Mouse (Mus musculus): ENCODE data around the gene Pitpnm1.
A peak's percentile ranks its signal among the peaks of the same experiment; 100 is the strongest.

The Pitpnm1 gene

GRCm38 (mm10) chr19:4143759-4144268 lies 44.0 kb downstream of the Pitpnm1 start, which contains the start of gene Cabp4:
Gene Cabp4 (minus strand): TSS chr19:4144033.
- DNase-seq = no peak

DNA sequence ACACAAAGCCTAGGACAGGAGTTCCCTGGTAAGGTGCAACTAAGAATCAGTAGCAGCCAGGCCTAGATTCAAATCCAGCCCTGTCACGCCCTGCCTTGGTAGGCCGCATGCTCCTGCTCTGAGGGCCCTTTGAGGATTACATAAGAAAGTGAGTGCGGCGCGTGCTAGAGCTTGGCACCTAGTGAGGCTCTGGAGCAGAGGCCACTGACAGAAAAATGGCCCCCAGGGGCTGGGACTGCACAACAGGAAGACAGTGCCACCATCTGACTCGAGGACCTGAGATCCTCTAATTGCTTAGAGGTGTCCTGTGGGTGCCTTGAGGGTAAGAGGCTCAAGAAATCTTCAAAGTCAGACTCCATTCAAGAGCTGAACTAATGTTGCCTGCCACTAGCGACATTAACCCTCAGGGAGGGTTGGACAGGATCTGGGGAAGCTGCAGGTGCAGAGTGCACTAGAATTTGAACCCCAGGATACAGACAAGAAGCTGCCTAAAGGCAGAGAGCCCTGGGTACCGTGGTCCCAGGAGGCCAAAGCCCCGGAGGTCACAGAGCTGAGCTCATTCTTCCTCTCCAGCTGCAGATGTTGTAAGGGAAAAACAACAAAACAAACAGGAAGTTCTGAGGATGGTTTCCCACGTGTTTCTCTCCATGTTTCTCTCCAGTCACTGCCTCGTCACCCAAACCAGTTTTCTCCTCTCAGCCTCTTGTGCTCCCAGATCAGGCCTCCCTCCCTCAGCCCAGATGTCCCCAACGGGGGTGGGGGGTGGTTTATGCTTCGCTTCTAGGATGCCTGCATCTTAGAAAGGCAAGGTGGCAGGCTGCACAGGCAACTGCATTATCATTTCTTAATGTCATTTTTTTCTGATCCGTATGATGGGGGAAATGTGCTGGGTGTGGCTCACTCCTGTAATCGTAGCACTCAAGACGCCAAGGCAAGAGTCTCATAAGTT lies 45.0 kb downstream of the Pitpnm1 start:
- peak; percentile 41 for DNase-seq

- no peak for DNase-seq
Measured at GRCm38 (mm10) chr19:4145936-4146335, 46.1 kb downstream of the Pitpnm1 start.

- no peak for DNase-seq
Measured at GRCm38 (mm10) chr19:4146366-4147021, 46.7 kb downstream of the Pitpnm1 start.

DNA sequence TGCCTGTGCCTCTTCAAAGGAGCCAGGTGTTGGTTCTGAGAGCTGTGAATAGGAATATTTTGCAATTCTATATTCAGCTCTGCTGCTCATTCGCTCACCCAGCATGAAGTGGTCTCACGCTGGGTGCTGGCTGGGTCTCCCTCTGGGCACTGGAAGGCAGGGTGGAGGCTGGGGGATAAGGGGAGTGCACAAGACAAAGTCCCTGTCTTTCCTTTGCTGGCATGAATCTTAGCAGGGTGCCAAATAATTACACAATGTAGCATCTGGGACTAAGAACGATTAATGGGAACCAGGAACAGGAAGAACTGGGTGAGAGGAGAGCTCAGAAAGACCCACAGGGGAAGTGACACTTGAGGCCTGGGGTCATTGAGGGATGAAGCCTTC lies 47.2 kb downstream of the Pitpnm1 start:
- no peak for DNase-seq

- DNase-seq = no peak
Measured at GRCm38 (mm10) chr19:4147782-4148490, 48.1 kb downstream of the Pitpnm1 start.

DNA sequence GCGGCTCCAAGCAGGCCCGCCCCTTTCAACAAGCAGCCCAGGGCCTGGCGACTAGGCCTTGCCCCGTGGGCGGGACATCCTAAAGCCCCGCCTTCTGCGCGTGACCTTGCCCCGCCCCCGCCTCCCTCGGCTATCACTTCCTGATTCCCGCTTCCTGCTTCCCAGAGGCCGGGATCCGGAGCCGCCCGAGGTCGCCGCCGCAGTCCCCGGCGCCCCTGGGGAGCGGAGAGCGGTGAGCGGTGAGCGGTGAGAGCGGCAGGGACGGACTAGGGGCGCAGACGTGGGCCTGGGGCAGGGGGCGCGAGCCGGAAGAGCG lies 48.7 kb downstream of the Pitpnm1 start, which contains the start of gene Coro1b:
Coro1b (plus strand) TSS at position 129 of the 316 bp plus-strand sequence.
- DNase-seq = peak; percentile 97

DNA sequence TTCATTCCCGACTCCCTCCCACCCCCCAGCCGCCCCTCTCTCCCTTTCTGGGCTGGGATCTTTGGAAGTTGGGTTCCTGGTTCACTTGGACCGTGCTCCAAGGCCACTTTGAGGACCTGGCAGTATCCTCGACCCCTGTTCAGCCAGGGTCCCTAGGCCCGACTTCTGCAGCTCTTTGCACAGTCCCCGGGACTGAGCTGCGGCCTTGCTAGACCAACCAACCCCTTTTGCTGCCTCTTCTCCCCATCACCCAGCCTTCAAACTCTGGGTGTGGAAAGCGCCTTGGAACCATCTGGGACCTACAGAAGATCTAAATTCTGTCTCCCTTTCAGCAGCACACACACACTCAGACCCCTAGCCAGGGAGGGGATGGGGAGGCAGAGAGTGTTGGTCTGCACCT lies 49.0 kb downstream of the Pitpnm1 start:
- DNase-seq = peak; percentile 43

- DNase-seq = no peak
Measured at GRCm38 (mm10) chr19:4149283-4149682, 49.5 kb downstream of the Pitpnm1 start.

DNA sequence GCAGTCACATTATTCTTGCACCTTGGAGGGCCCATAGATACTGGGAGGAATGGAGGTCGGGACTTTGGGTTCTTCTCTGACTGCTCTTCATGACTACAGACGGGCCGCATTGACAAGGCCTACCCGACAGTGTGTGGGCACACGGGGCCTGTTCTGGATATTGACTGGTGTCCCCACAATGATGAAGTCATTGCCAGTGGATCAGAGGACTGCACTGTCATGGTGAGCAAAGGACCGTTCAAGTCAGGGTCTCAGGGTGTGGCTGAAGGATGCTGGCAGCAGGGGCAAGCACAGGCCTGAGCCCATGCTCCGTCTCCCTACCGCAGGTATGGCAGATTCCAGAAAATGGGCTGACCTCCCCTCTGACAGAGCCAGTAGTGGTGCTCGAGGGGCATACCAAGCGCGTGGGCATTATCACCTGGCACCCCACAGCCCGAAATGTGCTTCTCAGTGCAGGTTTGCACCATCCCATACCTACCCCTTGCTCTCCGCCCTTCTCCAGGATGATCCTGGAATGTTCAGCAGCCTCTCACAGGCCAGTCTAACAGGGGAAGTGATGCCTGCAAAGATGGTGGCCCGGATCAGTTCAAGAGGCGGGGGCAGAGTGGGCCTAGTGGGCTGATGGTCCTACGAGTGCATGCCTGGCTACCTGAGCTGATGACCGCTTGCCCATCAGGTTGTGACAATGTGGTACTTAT lies 50.1 kb downstream of the Pitpnm1 start:
- DNase-seq = no peak

- no peak for DNase-seq
Measured at GRCm38 (mm10) chr19:4150567-4151487, 51.0 kb downstream of the Pitpnm1 start.

GRCm38 (mm10) chr19:4151488-4151860 lies 51.7 kb downstream of the Pitpnm1 start:
- DNase-seq = no peak

DNA sequence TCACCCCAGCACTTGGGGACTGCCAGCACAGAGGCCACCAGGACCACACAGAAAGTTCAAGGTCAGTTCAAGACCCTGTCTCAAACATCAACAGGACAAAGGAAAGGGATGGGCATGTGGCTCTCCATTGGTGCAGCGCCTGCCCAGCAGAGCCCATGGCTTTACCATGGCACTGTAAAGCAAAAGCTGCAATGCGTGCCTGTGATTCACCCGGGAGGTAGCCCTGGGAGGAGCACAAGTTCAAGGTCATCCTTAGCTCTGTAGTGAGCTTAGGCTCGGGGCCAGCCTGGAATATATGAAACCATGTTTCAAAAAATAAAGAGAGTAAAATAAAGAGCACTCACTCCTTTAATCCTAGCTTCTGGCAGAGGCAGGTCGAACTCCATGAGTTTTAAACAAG lies 52.1 kb downstream of the Pitpnm1 start:
- DNase-seq = no peak

DNA sequence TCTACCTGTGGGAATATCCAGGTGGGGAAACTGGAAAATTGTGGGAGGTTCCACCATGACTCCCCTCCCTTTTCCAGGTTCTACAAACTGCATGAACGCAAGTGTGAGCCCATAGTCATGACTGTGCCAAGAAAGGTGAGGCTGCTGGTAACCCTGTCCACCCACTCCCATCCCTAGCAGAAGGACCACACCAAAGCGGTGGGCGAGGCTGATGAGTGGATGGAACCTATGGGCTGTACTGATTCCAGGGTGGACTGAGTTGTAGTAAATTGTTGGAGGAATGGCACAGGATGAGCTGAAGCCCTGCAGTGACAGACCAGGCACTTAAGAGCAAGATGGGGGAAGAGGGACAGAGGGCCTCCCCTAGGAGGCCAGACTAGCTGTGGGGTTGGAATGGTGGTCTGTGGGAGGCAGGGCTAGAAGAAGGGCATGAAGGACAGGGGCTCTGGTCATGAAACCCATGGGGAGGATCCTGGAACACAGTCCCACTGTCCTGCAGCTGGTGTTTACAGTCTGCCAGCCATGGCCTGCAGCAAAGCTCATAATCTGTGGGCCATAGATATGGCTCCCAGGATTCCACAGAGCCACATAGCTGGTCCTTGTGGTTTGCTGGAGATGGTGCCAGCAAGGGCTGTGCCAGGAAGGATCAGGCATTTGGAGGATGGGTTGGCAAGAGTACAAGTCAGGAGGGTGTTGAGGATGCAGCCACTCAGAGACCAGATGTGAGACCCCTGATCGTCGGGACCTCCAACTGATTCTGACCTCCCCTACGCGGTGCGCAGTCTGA lies 52.8 kb downstream of the Pitpnm1 start:
- no peak for DNase-seq

DNA sequence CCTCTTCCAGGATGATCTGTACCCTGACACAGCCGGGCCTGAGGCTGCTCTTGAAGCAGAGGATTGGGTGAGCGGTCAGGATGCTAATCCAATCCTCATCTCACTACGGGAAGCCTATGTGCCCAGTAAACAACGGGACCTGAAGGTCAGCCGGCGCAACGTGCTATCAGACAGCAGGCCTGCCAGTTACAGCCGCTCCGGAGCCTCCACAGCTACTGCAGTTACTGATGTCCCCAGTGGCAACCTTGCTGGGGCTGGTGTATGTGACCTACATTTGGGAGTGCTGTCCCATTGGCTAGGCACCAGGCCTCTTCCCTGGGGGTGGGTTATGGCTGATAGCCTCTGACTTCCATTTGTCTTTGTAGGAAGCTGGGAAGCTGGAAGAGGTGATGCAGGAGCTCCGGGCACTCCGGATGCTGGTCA lies 53.4 kb downstream of the Pitpnm1 start, which contains the start of gene Ptprcap:
Ptprcap (plus strand) TSS at position 373 of the 423 bp plus-strand sequence.
- DNase-seq = no peak

DNA sequence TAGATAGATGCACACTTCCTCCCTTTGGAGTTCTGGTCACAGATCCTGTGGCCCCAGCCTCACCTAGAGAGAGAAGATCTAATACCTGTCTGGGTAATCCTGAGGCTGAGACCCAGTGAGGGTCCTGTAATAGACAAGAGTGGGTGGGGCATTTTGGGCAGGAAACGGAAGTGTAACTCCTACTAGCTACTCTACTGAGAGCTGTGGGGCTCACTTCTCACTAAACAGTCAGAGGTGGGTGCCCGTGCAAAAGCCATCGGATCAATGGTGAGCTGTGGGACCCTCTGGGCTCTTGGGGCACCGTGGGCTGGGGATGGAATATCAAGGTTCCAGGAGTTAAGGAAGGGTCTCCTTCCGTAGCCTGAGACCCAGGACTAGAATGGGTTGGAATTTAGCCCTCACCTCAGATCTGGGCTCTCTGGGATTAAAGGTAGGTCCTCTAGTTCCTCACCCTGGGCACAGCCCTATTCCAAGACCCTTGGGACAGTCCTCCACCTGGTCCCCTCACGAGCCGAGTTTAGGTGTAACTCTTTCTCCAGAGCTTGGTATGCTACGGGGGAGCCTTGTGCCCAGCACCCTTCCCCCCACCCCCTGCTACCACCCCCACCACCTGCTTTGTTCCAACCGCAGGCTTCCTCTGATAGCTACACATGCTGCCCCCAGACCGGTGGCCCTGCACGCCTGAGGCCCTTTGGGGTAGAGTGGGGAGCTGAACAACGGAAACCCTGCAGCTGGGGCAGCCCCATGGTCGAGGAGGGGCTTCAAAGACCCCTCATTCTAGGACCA lies 54.8 kb downstream of the Pitpnm1 start:
- DNase-seq = peak; percentile 85

- DNase-seq = peak; percentile 57
Measured at GRCm38 (mm10) chr19:4155223-4156072, 55.6 kb downstream of the Pitpnm1 start.

DNA sequence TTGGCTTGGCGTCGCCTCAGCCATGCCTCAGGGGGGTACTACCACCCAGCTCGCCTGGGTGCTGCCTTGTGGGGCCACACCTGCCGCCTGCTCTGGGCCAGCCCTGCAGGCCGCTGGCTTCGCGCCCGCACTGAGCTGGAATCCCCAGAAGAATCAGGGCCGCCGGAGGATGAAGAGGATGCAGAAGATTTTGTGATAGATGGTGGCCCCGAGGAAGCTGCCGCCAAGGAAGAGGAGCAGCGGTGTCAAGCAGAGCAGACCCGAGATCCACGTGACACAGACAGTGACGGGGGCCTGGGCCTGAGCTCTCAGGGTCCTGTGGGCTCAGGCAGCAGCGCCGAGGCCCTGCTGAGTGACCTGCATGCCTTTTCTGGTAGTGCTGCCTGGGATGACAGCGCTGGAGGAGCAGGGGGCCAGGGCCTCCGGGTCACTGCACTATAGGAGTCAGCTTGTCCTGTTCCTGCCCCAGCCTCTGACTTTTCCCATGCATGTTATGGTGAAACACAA lies 56.3 kb downstream of the Pitpnm1 start:
- peak; percentile 52 for DNase-seq
